In the genomic region with DNA sequence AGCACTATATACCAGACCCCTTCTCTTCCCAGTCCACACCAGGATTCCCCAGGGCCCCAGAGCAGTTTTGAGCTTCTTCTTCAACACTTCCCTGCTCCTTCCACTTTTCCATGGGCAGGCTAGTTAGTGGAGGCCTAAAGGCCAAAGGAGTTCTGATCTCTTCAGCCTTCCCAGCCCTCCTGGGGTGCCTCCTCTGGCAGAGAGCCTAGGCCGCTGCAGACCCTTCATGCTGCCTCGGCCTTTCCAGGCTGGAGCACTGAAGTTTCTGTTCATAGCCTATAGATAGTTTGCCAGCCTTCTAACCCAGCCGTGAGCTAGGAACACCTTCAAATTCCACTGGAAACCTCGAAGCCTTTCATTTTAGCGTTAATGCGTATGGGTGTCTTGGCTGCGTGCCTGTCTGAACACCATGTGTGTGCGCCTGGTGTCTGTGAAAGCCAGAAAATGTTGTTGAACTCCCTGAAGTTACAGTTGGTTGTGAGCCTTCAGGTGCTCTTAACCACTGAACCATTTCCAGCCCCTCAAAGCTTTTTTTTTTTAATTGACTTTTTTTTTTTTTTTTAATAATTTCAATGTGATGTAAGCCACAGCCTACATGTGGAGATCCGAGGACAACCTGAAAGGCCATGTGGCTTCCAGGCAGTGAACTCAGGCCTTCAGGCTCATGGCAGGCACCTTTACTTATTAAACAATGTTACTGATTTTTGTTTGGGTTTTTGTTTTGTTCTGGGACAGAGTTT, we compare ENCODE assay signal across 13 mouse cellular contexts. TPM values are rescaled to one million over a fixed set of nuclear protein-coding genes. Genes with fewer than 3 reads are reported as not detected.
DNase-seq lines count a peak whose midpoint lies in the region; ATAC-seq and TF ChIP-seq lines count a peak whose summit lies in the region.
"Had no signal": no experiment of that assay in that cellular context is flagged by ENCODE, and none has a peak within 500 bp of the region (broad histone marks: within the 10 kb centered on the region; RNA-seq: fewer than 3 reads in every experiment).

No protein-coding gene starts in this region.

- DNase-seq in heart, embryonic 10.5 days (ENCODE audit: low spot score): no peak
- no peak for DNase-seq in heart, postnatal 36 days
- peak; percentile 42 for DNase-seq in brain, embryonic 14.5 days (ENCODE audit: low read depth)
- peak; percentile 84 for DNase-seq in kidney, adult 2 months
- DNase-seq in liver, embryonic 11.5 days (ENCODE audit: low spot score): no peak
- no peak for DNase-seq in spleen, postnatal 10 days (ENCODE audit: low spot score in 2 of 2)
- DNase-seq in layer of hippocampus, adult 18-20 months (ENCODE audit: low spot score in 2 of 2): no peak
- no peak for DNase-seq in urinary bladder, postnatal 10 days (ENCODE audit: low spot score)

- H3K9ac ChIP-seq in liver, embryonic 11.5 days (ENCODE audit: low read depth, low read length): no peak overlapping the region

- no peak for ATAC-seq in liver, embryonic 11.5 days (replicated peaks; ENCODE audit: low FRiP score)

- H3K4me3 ChIP-seq in heart, embryonic 10.5 days: no peak overlapping the region
- H3K4me3 ChIP-seq in kidney, adult 2 months (ENCODE audit: insufficient read depth, low read depth, low read length): no peak overlapping the region
- H3K4me3 ChIP-seq in liver, embryonic 11.5 days (ENCODE audit: low read depth, low read length): no peak overlapping the region
- H3K4me3 ChIP-seq: layer of hippocampus, adult 2 months had no signal

- no peaks in the 10 kb centered on the region for H3K9me3 ChIP-seq in heart, embryonic 10.5 days
- no peaks in the 10 kb centered on the region for H3K9me3 ChIP-seq in liver, embryonic 11.5 days (ENCODE audit: control insufficient read depth, low read length)

- peaks cover 35% of the 10 kb centered on the region for H3K4me1 ChIP-seq in heart, embryonic 10.5 days
- H3K4me1 ChIP-seq in kidney, adult 2 months (ENCODE audit: control insufficient read depth, insufficient read depth, low read length): peaks cover 31% of the 10 kb centered on the region
- H3K4me1 ChIP-seq in liver, embryonic 11.5 days (replicated peaks; ENCODE audit: control insufficient read depth, insufficient read depth, low read length): peaks cover 22% of the 10 kb centered on the region

- no peaks in the 10 kb centered on the region for H3K27me3 ChIP-seq in heart, embryonic 10.5 days (ENCODE audit: insufficient read depth, poor library complexity, severe bottlenecking)
- H3K27me3 ChIP-seq in kidney, adult 2 months (replicated peaks; ENCODE audit: control insufficient read depth, insufficient read depth, low read length): no peaks in the 10 kb centered on the region
- no peaks in the 10 kb centered on the region for H3K27me3 ChIP-seq in liver, embryonic 11.5 days (replicated peaks; ENCODE audit: control insufficient read depth, insufficient read depth, low read length)

- TF ChIP-seq POLR2A in brain, embryonic 14.5 days (IDR thresholded peaks at IDR 0.05; ENCODE audit: borderline replicate concordance, extremely low read depth, insufficient read depth, insufficient read length, poor library complexity, severe bottlenecking): no peak
- no peak for TF ChIP-seq POLR2A in kidney, adult 2 months (IDR thresholded peaks at IDR 0.05; ENCODE audit: low read depth, low read length)

- no peak for TF ChIP-seq CTCF in brain, embryonic 14.5 days (IDR thresholded peaks at IDR 0.05; ENCODE audit: borderline replicate concordance, extremely low read depth, insufficient read depth, insufficient read length)
- TF ChIP-seq CTCF in kidney, adult 2 months (conservative IDR thresholded peaks at IDR 0.05; ENCODE audit: insufficient read depth, insufficient read length, low read depth, low read length): no peak

- intact Hi-C loops in heart, postnatal 36 days (cut with DNase I): no loop called here

- peak overlapping the region; percentile 80; the same call in 1 of the 2 replicates for H3K27ac ChIP-seq in heart, embryonic 10.5 days
- H3K27ac ChIP-seq in kidney, adult 2 months (ENCODE audit: insufficient read depth, low read depth, low read length): peak overlapping the region; percentile 94
- H3K27ac ChIP-seq in liver, embryonic 11.5 days (ENCODE audit: low read depth, low read length): peak overlapping the region; percentile 63

- no peaks in the 10 kb centered on the region for H3K36me3 ChIP-seq in heart, embryonic 10.5 days
- H3K36me3 ChIP-seq in kidney, adult 2 months (ENCODE audit: control insufficient read depth, insufficient read depth, low read length): no peaks in the 10 kb centered on the region
- no peaks in the 10 kb centered on the region for H3K36me3 ChIP-seq in liver, embryonic 11.5 days (ENCODE audit: control insufficient read depth, insufficient read depth, low read length)

- H3K4me2 ChIP-seq in liver, embryonic 11.5 days: no peak overlapping the region

- WGBS in heart, embryonic 10.5 days: 80% methylated on average over 9 of the region's 9 CpGs
- 37% methylated on average over 9 of the region's 9 CpGs for WGBS in kidney, adult 2 months
- WGBS in liver, embryonic 11.5 days: 77% methylated on average over 9 of the region's 9 CpGs

RNA-seq across cellular contexts. Expression of a gene that starts 23.3 kb away (rescaled TPM):
- polyA plus RNA-seq in heart, embryonic 10.5 days (2016; fragmentation: Nextera tagmentation; extraction: Ambion mirVana): 31.1 and 39.8 TPM in 2 replicates
- total RNA-seq in heart, postnatal 36 days (2021): 1 to 10 TPM; 8.2 to 8.9 TPM
- polyA plus RNA-seq in brain, embryonic 14.5 days (2012; rRNA removed): 11.5 and 13.1 TPM in 2 replicates
- polyA plus RNA-seq in kidney, adult 2 months (2012; rRNA removed): 60.8 and 61.1 TPM in 2 replicates
- 51.6 and 52.0 TPM in 2 replicates for polyA plus RNA-seq in liver, embryonic 11.5 days (2014; fragmentation: Nextera tagmentation; extraction: Ambion mirVana)
- 10 to 100 TPM; 19.2 to 20.3 TPM for total RNA-seq in layer of hippocampus, adult 18-20 months (2021)
- total RNA-seq: CH12.LX had no signal

RNA-seq across cellular contexts. Expression of a gene that starts 47.7 kb away (rescaled TPM):
- 0.30 and 0.88 TPM in 2 replicates for polyA plus RNA-seq in heart, embryonic 10.5 days (2016; fragmentation: Nextera tagmentation; extraction: Ambion mirVana)
- total RNA-seq in heart, postnatal 36 days (2021): under 1 TPM in 1 of 2 experiments, not detected in 1; 0.11 TPM
- 2.8 and 2.9 TPM in 2 replicates for polyA plus RNA-seq in brain, embryonic 14.5 days (2012; rRNA removed)
- 0.74 and 1.4 TPM in 2 replicates for polyA plus RNA-seq in kidney, adult 2 months (2012; rRNA removed)
- 0.25 TPM in 1 of 2 replicates, not detected in the other for polyA plus RNA-seq in liver, embryonic 11.5 days (2014; fragmentation: Nextera tagmentation; extraction: Ambion mirVana)
- total RNA-seq in layer of hippocampus, adult 18-20 months (2021): under 1 TPM; 0.23 to 0.69 TPM
- total RNA-seq: gastrocnemius, adult 8-10 months; megakaryocyte-erythroid progenitor cell, adult 5-6 weeks had no signal

RNA-seq across cellular contexts. Expression of a gene that starts 52.8 kb away (rescaled TPM):
- polyA plus RNA-seq in heart, embryonic 10.5 days (2016; fragmentation: Nextera tagmentation; extraction: Ambion mirVana): 0.10 TPM in 1 of 2 replicates, not detected in the other
- total RNA-seq in heart, postnatal 36 days (2021): under 1 TPM; 0.14 to 0.27 TPM
- 0.25 and 0.50 TPM in 2 replicates for polyA plus RNA-seq in brain, embryonic 14.5 days (2012; rRNA removed)
- polyA plus RNA-seq in kidney, adult 2 months (2012; rRNA removed): 0.14 and 0.22 TPM in 2 replicates
- not detected in 2 replicates for polyA plus RNA-seq in liver, embryonic 11.5 days (2014; fragmentation: Nextera tagmentation; extraction: Ambion mirVana)
- total RNA-seq in layer of hippocampus, adult 18-20 months (2021): under 1 TPM; 0.38 to 0.52 TPM
- total RNA-seq: adrenal gland, adult 2 months; gastrocnemius, adult 8-10 months; megakaryocyte-erythroid progenitor cell, adult 5-6 weeks had no signal
- polyA plus RNA-seq: adrenal gland, adult 2 months had no signal

Comparison
In these comparisons a context has a peak if more than half of its experiments do, and no peak if none do; other contexts are left out.
1. DNase-seq: peak in brain, embryonic 14.5 days (single experiment) and kidney, adult 2 months (single experiment); none in heart, embryonic 10.5 days (single experiment), heart, postnatal 36 days (0 of 2), liver, embryonic 11.5 days (single experiment), spleen, postnatal 10 days (0 of 2), layer of hippocampus, adult 18-20 months (0 of 2) and urinary bladder, postnatal 10 days (single experiment).
2. Peak in every context shown above with its lines, with median percentiles within 50 percentile points of each other: H3K27ac ChIP-seq.